Mouse (Mus musculus) induced T-regulatory cell, adult 2 months (primary cell): Measurements from ENCODE around the gene Smc6.

Experiments used
- DNase-seq: peaks from one replicate; pipeline ENCODE4 v3.0.0-alpha.2; 2012; ENCODE audit warnings: low read depth

The Smc6 gene

DNA sequence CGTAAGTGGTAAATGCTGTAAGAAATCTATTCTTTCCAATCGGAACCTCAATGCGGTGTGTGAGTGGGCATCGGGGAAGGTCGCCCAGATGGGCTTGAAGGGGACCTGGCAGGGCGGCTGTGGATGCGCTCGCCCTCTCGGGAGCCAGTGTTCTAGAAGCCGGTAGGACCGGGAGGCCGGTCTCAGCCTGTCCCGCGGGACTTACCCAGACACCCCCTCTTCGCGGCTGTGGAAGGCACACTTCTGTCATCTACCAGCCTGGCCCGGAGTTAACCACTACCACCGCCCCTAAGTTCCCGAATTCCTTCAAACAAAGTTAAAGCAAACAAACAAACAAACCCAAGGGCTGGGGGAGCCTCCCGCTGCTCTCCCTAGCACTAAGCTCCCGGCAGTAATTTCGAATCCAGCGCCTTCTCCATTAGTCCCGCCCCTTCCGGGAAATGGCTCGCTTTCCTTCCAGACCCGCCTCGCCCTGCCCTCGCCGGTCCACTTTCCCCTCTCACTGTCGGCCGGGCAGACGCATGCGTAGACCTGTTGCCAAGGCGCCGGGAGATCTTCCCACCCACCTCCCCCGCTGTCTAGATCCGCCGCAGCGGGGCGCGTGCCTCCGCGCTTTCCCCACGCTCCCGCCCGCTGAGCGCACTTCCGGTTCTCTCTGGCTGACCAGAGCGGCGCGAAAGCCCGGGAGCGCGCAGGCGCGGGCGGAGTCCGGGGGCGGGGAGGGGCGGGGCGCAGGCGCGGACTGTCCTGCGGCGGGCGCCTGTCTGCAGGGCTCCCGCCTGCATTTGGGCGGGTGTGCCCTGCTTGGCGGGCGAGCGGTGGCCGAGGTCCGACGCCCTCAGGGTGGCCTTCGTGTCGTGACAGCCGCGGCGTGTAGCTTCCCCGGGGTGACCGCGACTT is at the start of gene Smc6, which contains the start of gene Gen1:
Gene Smc6 (plus strand): TSS at position 505 of the 900 bp plus-strand sequence.
Gene Gen1 (minus strand): TSS at position 420 of the 900 bp plus-strand sequence.
- DNase-seq: peak; percentile 97

DNA sequence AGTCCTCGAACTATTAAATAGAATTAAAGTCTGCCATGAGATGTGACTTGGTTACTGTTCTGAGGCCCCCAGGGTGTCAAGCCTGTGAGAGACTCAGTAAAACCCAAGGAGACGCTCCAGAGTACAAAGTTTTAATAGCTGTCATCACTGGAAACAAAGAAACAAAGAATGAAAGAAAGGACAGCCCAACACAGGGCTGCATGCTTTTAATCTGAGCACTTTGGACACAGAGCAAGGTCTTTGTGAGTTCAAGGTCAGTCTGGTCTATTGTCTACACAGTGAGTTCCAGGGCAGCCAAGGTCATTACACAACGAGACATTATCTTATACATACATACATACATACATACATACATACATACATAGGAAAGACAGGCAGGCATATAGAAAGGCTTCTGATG is 49.2 kb upstream of the Smc6 start:
- no peak for DNase-seq

DNA sequence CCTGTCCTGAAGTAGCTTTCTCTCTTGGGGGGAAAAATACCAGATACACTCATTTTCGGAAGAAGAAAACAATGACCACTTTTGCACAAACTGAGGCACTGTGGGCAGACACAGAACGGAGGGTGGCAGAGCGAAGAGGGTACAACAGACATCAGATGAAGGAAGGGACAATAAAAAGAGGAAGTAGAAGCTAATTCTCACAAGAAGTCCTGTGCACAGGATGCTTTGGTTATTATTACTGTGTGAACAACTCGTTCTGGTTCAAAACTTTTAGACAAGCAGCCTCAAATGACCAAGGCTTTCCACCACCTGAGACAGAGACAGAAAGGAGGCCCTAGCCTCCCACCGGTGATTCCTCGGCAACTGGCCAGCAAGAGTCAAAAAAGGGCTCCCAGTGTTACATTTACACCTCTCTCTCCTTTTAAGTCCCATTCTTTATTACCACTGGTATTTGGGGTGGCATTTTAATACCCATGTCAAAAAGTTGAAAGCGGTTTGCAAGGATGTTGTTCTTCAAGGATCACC is 47.9 kb upstream of the Smc6 start:
- no peak for DNase-seq

DNA sequence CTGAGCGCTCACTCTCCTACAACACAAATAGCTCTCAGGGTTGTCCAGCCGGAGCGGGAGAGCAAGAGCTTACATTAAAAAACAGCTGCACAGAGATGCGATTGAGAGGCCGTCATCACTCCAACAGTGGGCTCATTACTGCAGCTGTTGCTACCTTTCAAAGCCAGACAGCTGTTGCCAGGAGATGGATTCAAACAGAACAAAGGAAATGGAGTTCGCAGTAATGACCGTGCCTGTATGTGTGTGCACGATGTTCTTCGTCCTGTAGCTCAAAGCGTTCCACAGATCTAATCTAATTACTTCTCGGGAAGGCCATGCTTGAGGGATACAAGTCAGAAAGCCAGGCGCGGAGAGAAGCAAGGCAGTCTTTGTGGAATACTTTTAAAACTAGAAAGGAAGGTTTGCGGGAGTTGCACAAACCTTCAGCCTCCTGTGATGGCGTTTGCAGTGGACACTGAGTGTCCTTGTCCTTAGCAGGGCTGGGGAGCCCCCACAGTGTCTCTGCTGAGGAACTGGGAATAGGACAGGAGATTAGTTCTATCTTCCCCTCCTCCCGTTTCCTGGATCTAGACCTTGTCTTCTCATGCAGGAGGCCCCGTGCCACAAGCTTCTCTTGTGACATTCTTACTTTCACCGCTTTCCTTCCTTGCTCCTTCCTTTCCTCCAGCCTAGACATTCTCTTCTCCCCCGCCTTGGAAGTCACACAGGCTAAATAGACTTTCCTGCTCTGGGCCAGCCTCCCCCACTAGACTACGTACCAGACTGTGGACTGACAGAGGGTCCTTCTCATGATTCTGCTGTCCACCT is 44.0 kb upstream of the Smc6 start:
- DNase-seq: no peak

DNA sequence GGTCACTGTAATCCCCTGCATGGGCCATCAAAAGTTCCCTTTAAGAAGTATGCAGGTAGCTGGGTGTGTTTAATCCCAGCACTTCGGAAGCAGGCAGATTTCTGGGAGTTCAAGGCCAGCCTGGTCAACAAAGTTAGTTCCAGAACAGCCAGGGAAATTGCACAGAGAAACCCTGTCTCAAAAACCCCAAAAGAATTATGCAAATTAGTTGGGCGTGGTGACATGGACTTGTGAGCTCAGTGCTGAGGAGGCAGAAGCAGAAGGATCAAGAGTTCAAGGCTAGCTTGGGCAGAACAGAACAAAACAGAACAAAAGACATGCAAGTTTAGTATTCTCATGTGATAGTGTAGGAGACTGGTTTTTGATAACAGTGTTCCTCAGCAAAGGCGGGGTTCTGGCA is 43.1 kb upstream of the Smc6 start:
- no peak for DNase-seq

DNA sequence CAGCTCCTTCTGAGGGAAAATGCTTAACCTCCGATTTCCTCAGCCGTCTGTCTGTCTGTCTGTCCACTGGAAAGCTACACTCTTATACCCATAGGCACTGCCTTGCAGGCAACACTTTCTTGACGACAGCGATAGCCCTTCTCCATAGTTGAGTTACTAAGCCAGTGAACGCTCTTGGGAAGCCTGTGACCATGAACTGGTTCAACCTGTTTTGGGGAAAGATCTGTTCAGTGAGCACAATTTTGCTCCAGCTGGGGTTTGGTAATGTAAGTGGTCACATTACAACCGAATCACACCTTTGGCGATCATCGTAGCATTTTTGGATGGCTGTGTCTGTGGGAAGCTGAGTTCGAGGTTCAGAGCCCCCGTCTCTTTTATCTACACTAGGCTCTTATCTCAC is 42.6 kb upstream of the Smc6 start:
- no peak for DNase-seq

DNA sequence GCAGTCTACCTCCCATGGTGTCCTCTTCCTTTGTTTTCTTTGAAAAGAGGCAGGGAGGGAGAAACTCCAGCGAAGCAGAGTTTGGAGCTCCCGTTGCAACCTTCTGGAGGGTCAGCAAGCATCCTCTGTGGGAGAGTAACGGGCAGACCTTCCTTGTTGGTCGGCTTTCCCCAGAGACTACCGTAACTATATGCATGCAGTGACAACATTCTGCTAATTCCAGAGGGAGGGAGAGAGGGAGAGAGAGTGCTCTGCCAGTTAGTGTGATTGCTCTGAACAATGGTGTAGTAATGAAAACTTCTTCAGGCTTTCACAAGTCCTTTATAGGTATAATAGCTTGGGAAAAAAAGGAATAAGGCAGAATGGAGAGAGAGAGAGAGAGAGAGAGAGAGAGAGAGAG is 41.0 kb upstream of the Smc6 start:
- no peak for DNase-seq

DNA sequence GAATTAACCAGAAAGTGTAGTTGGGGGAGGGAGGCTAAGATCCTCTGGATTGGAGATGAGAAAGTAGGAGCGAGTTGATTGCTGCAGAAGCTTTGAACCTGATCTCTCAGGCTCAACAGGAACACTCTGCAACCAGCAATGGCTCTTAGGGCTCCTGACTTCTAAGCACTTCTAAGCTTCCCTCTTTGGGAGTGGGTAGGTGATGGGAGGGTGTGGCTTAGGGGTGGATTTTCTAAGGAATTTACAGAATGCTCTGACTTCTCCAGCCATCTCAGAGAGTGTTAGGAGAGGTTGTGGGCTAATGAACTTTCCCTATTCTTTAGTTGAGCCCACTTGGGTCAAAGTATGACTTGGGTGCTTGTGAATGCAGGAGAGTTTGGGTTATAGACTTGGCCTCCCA is 39.6 kb upstream of the Smc6 start:
- no peak for DNase-seq

DNA sequence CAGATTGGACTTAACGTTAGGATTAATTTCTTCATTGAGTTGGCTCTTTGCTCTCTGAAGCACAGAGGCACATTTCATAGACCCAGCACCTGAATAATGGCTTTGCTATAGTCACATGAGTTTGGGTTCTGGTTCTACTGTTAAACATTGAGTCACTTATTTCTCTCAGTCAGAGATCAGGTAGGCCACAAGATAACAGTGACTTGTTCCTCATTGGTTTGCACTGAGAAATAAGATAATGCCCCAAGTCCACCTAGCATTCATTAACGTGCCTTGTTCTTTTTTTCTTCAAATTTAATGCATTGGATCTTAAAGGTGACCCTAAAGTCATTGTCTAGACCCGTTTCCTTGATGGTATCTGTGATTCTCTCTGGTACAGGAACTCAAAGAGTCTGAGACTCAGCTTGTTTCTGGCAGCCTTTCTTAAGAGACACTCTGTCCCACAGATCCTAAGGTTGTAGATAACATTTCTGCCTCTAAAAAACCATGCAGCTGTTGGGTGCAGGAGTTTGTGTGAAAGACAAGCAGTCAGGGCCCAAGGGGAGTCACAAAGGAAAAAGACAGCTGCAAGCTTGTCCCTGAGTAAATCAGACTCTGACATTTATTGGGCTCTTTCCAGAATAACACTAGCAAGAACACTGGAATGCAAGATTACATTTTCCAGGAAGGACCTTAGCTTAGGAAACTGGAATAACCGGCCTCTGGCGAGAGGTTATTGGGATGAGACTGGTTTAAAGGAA is 39.0 kb upstream of the Smc6 start:
- DNase-seq: no peak

DNA sequence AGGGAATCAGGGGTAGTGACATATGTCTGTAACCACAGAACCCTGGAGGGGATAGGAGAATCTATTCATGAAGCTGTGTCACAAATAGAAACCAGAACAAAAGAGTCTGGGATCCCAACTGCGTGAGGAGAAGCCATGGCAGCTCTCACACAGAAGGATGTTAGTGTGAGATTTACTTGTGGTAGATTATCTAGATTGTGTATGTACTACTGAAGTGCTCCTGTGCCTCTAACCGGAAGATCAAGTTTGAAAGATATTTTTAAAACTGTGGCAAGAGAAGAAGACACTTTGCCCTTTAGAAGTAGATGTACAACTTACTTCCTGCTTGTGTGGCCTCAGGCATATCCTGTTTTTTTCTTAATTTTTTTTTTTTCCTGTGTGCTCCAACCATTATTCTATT is 35.4 kb upstream of the Smc6 start:
- peak; percentile 59 for DNase-seq

DNA sequence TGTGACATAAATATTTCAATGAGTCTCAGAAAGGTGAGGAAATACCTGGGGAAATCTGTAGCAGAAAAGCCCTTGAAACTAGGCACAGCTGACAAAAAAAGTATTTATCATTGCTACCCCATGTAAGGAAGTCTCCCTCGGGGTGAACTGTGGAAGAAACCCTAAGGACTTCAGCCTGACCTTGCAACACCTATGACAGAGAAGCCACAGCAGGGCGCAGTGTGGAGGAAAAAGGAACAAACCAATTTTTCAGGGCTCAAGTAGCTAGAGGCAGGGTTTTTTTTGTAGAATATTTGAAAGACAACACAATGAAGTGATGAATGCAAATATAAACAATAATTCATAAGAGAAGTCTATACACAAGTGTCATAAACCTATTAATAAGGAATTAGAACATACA is 29.7 kb upstream of the Smc6 start:
- no peak for DNase-seq

DNA sequence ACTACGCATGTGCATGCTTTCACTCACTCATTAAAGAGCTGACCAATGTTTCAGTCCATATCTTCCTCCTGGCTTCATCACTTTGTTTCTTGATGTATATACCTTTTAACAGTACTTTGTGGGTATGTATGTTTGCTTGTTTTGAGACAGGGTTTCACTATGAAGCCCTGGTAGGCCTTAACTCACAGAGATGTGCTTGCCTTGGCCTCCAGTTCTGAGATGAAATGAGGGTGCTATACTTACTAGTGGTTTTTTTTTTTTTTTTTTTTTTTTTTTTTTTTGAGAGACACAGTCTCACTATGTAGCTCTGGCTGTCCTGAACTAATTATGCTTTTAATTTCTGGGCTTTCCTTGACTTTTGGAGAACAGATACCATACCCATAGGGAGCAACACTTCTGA is 18.2 kb upstream of the Smc6 start:
- no peak for DNase-seq

DNA sequence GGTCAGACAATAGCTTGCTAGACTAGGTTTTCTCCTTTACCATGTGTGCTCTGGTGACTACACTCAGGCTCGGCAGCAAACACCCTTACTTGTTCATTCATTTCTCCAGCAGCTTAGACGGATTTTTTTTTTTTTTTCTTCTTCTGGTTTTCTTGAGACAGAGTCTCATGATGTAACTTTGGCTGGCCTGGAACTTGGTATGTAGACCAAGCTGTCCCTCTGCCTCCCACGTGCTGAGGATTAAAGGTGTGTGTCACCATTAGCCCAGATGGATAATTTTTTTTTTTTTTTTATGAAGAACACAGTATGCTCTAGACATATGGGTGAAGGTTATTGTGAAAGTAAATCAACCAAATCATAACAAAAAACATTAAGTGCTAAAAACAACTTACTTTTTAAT is 15.4 kb upstream of the Smc6 start:
- DNase-seq: no peak

DNA sequence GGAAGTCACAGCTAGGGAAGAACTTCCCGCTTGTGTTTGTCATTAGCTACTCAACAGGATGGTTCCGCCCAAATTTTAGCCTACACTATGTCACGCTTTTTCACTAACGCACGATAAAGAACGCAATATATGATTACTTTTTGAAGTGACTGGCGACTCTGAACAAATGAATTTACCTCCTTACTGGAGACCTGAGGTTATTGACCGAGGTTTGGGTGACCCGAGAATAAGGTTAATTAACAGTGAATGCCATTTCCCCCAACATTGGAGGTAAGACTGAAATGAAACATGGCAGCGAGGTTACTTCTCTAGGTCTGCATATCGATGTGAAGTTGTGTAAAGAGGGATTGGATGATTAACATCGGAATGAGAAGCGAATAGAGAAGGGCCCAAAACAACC is 791 bp upstream of the Smc6 start:
- no peak for DNase-seq

DNA sequence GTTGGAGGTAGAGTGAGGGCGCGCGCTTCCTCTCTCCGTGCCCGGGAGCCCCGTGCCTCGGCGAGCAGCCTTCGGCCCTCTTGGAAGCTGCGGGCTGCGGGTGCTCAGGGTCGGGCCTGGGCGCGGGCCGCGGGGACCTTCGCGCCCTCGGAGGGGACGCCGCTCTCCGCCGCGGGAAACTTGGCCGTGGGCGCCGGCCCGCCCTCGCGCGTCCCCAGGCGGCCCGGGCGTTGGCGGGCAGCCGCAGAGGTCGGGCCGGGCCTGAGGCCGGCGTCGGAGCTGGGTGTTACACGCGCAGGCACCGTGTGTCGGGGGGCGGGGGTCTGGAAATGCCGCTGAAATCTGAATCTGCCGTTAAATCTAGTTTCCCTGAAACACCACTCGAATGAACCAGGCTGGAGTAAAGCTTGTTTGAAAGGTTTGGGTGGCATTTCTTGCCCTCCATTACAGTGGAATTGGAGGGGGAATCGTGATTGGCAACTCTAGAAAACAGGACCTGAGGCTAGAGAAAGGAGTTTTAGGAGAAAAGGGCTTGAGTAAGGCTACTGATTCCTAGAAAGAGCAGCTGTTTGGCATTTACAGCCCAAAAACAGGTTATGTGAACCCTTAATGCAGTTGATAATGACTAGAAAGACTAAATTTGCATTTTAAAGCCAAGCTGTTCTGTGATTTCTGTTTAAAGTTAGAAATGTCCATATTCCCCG is 748 bp downstream of the Smc6 start:
- no peak for DNase-seq

DNA sequence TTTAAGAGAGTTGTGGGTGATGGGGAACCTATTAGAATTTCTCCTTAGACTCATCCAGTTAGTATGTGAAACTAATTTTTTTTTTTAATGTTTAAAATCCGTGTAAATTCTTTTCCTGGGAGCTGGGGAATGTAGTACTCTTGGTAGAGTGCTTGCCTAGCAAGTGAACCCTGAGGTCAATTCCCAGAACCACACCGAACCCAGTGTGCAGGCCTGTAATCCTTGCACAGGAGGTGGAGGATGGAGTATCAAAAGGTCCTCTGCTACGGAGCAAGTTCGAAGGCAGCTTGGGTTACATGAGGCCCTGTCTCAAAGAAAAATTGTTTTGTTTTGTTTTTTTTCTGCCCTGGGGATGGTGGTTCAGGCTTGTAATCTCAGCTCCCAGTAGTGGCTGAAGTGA is 1.3 kb downstream of the Smc6 start:
- DNase-seq: peak; percentile 44

DNA sequence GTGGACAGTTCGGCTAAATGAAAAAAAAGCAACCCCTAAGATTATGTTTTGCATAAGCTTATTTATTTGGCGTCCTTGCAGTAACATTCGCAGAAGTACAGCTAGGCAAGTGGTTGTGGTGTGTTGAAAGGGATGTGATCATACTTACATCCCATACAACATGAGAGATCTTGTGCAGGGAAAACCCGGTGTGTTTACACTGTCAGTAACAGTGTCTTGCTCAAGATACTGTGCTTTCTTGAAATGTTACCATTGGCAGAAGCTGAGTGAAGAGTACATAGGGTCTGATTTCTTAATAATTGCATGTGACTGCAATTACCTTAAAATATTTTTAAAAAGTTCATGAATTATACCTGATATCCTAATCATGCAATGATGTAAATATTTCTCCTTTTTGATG is 6.9 kb downstream of the Smc6 start:
- DNase-seq: no peak

DNA sequence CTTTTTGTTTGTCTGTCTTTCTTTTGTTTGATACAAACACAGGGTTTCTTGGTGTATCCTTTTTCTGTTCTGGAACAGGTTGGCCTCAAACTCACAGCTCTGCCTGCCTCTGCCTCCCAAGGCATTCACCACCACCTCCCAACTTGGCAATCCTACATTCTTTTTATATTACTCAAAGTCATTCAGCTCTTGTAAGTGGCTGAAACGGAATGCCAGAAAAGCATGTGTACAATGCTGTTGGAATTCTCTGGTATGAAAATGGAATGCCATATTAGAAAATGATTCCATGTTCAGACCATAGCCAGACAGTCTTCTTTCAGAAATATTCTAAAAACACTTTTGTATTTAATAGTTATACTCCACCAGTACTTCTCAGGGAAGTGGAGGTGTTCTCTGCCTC is 7.5 kb downstream of the Smc6 start:
- no peak for DNase-seq

DNA sequence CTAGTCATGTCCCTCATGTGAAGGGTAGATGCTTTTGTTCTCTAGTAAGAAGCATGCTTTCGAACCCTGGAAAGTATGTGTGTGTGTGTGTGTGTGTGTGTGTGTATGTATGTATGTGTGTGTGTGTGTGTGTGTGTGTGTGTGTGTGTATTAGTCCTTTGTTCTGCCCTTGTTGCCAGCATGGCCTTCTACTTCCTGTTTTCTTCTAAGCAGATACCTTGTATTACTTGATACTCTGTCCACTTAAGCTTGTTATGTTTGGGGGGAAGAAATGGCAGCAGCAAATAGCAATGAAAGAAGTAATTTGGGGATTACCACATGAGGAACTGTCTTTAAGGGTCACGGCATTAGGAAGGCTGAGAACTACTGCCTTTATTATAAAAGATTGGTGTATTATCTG is 10.9 kb downstream of the Smc6 start:
- no peak for DNase-seq

DNA sequence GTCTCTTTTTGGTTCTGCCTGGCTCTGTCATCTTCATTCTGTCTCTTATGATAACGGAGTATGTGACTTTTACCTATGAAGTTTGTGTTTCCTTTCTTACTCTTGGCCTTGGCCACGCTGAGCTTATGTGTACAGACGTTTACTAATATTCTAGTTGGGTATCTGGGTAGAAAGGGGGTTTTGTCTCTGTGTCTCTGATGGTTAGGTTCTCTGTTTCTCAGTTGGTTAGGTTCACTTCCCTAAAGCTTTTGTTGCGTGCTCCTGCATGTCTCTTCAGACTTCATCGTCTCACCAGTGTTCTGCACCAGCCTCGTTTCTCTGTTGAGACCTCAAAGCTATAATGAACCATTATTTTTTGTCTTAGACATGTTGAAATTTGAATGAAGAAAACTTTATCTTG is 11.5 kb downstream of the Smc6 start:
- no peak for DNase-seq

DNA sequence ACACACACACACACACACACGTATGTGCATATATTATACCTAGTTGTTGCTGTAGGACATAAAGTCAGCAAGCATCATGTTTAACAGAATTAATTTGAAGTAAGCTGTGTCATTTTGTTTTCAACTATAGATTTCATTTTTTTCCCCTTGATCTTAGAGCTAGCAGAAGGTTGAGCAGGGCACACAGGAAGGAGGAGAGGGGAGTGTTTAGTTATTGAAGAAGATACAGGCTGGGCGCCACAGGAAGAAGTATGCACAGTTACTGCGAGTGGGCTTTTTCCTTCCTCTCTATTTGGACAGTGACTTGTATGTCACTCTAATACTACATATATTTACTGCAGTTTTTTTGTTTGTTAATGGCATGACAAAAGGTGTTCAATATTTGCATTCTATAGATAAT is 14.2 kb downstream of the Smc6 start:
- DNase-seq: peak; percentile 15

DNA sequence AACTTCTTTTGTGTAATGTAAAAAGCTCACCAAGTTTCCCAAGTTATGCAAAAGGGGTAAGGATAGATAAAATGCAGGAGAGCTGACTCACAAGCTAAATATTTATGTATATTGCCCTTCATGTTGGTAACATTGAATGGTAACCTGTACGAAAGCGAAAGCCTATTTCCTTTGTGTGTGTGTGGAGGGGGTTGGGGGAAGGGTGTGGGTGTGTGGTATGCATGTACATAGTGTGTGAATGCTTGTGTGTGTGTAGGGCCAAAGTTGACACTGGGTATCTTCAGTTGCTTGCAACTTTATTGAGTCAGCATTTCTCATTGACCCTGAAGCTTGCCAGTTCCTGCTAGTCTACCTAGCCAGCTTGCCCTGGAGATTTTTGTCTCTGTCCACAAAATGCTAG is 15.9 kb downstream of the Smc6 start:
- DNase-seq: peak; percentile 18
